Mouse (Mus musculus) heart, postnatal 0 days (tissue): ENCODE measurements around the gene Phgdh. TPM values are rescaled to one million over a fixed set of nuclear protein-coding genes. Genes with fewer than 3 reads are reported as not detected.

Experiments used
- ATAC-seq: fragments of 200-750 bp; cut with Nextera tagmentation; 2 replicates; pipeline ENCODE4 v1.8.0; 2017; ENCODE audit warnings: low read depth, moderate number of reproducible peaks, moderate library complexity; ENCODE audit not compliant: insufficient read depth
- DNase-seq: peaks from one replicate; pipeline ENCODE4 v3.0.0-alpha.2; 2016; ENCODE audit warnings: low spot score
- H3K27ac ChIP-seq: fragments of 300-500 bp; sonication (generic); 2 replicates; pipeline ENCODE4 v1.5.1; 2014; ENCODE audit warnings: low read depth, mild to moderate bottlenecking
- H3K27me3 ChIP-seq: fragments of 300-500 bp; sonication (generic); 2 replicates; pipeline ENCODE4 v1.6.1; 2014; ENCODE audit warnings: low read length, mixed read lengths; ENCODE audit not compliant: control insufficient read depth, insufficient read depth
- H3K36me3 ChIP-seq: fragments of 300-500 bp; sonication (generic); replicated peaks from 2 replicates; pipeline ENCODE4 v1.6.1; 2014; ENCODE audit warnings: low read length, mixed read lengths; ENCODE audit not compliant: control insufficient read depth, insufficient read depth
- H3K4me1 ChIP-seq: fragments of 300-500 bp; sonication (generic); 2 replicates; pipeline ENCODE4 v1.6.1; 2014; ENCODE audit warnings: antibody characterized with exemption; ENCODE audit not compliant: control insufficient read depth, insufficient read depth
- H3K4me2 ChIP-seq: fragments of 300-500 bp; sonication (generic); 2 replicates; pipeline ENCODE4 v1.6.1; 2014; ENCODE audit warnings: low read depth, mild to moderate bottlenecking, low read length, moderate library complexity
- H3K4me3 ChIP-seq: fragments of 300-500 bp; sonication (generic); 2 replicates; pipeline ENCODE4 v1.5.1; 2014; ENCODE audit warnings: low read depth, low read length
- H3K9ac ChIP-seq: fragments of 300-500 bp; sonication (generic); replicated peaks from 2 replicates; pipeline ENCODE4 v1.6.1; 2014; ENCODE audit warnings: low read depth, low read length, mixed read lengths
- H3K9me3 ChIP-seq: fragments of 300-500 bp; sonication (generic); replicated peaks from 2 replicates; pipeline ENCODE4 v1.6.1; 2016; ENCODE audit warnings: low read length; ENCODE audit not compliant: control insufficient read depth
- CTCF ChIP-seq: IDR thresholded peaks from 2 replicates; pipeline ENCODE4 v1.5.1; 2016; ENCODE audit warnings: antibody characterized with exemption, control low read depth, low read depth
- EP300 ChIP-seq: IDR thresholded peaks from 2 replicates; pipeline ENCODE4 v1.6.1; 2016; ENCODE audit warnings: antibody characterized with exemption, low read depth
- WGBS: fragments of 180-500 bp; shearing (Covaris S2); extraction: QIAGEN DNeasy Blood & Tissue Kit; methylation state at CpG from one replicate; pipeline ENCODE4 v1.1.7; 2014; 5-methylcytosine and 5-hydroxymethylcytosine counted together
- polyA plus RNA-seq: library from polyadenylated mRNA; unstranded; fragments of >200 nt; fragmentation: Nextera tagmentation; extraction: Ambion mirVana; gene quantifications from 2 replicates; pipeline ENCODE4 v1.2.1, GENCODE M21; 2015
- total RNA-seq: library from RNA; depleted of rRNA; stranded (reverse); fragments of >200 nt; gene quantifications from 2 replicates; pipeline ENCODE4 v1.2.3, GENCODE M21; 2014; ENCODE audit warnings: low replicate concordance

The Phgdh gene
- total and polyA plus RNA-seq, 2 experiments from 2014 or later: 15.5 to 19.7 TPM

DNA sequence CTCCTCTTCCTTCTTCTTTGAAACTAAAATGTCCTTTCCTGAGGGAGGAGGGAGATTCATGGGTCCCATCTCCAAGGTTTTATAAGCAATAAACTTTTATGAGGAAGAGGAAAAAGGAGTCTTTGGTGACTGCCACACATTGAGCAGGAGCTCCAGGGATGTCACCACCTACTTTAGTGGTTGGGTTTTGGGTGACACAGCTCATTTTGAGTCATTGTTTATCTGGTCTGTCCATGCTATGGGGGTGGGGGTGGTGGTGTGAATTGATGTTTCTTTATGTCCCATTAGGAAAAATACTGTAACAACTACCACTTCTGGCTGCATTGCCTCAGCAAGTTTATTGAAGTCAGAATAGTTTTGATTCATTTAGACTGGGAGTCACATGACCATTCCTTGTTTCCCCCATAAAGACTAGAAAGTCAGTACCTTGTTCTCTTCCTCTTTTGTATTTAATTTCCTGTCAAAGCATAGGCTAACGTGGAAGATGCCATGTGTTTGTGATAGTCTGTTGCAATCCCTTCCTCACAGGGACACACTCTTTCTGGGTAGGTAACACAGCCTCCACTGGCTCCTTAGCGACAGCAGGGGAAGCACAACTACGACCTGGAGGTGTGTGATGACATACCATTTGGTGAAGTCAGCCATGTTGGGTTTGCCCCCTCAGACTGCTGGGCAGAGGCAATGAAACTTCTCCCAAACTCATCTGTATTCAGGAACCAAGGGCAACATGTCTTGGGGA lies 17.0 kb upstream of the Phgdh start:
- no peak for DNase-seq
- H3K36me3 ChIP-seq: no peaks in the 10 kb centered on the region
- no peak overlapping the region for H3K27ac ChIP-seq
- H3K4me3 ChIP-seq: no peak overlapping the region
- H3K4me2 ChIP-seq: no peak overlapping the region
- no peaks in the 10 kb centered on the region for H3K9me3 ChIP-seq
- WGBS: 51% methylated on average over 3 of the region's 3 CpGs
- 0 out of 2 replicates have a peak, but pooled peaks cover 4% of the 10 kb centered on the region for H3K27me3 ChIP-seq
- ATAC-seq: no peak
- no peak overlapping the region for H3K9ac ChIP-seq
- TF ChIP-seq EP300: no peak
- no peak for TF ChIP-seq CTCF
- H3K4me1 ChIP-seq: 0 out of 2 replicates have a peak, but pooled peaks cover 3% of the 10 kb centered on the region

DNA sequence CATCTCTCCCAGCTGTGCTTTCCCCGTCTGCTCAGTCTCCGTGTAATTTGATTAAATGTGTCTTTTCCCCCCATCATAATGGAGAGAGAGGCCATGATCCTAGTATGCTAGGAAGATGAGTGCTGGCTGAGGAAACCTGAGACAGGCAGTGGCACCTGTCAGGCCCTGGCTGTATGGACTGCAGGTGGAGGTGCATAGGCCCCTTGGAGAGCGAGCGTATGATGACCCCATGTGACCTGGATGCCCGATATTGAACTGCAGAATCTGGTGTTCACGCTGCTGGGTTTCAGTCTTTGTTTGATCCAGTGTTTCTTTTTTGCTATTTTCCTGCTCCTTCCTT lies 16.2 kb upstream of the Phgdh start:
- DNase-seq: no peak
- no peak overlapping the region for H3K4me3 ChIP-seq
- H3K36me3 ChIP-seq: no peaks in the 10 kb centered on the region
- no peak for ATAC-seq
- 0 out of 2 replicates have a peak, but pooled peaks cover 4% of the 10 kb centered on the region for H3K27me3 ChIP-seq
- H3K4me1 ChIP-seq: 0 out of 2 replicates have a peak, but pooled peaks cover 3% of the 10 kb centered on the region
- no peak overlapping the region for H3K4me2 ChIP-seq
- WGBS: 69% methylated on average over 6 of the region's 6 CpGs
- no peak overlapping the region for H3K27ac ChIP-seq
- no peak for TF ChIP-seq CTCF
- no peak for TF ChIP-seq EP300
- no peaks in the 10 kb centered on the region for H3K9me3 ChIP-seq
- no peak overlapping the region for H3K9ac ChIP-seq

DNA sequence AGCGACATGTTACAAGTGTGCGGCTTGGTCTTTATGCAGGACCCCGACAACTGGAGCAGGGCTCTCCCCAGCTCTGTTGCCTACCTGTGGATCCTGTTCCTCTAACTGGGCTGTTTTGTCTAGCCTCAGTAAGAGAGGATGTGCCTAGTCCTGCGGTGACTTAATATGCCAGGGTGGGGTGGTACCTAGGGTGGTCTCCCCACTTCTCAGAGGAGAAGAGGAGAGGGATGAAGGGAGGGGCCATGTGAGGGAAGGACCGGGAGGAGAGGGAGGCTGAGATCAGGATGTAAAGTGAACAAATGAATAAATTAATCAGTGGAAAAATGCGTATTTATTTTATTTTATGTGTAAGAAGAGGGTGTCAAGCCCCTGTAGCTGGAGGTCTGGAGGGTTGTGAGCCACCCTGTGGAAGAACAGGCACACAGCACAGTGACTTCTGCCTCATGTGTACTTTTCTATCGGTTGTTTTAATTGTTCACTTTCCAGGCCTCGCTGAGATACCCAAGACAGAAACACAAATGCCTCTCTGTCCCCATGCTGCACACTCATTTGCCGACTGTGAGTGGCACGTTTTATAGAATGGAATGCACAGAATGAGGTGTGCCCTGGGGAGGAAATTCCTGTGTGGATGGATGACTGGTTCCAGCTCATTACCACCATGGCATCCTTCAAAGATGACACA lies 15.7 kb upstream of the Phgdh start:
- no peak for DNase-seq
- Histone ChIP-seq H3K4me3 (no peak overlapping the region), H3K9ac (no peak overlapping the region), H3K4me2 (no peak overlapping the region), H3K27ac (no peak overlapping the region), H3K4me1 (0 out of 2 replicates have a peak, but pooled peaks cover 3% of the 10 kb centered on the region), H3K36me3 (no peaks in the 10 kb centered on the region), H3K27me3 (0 out of 2 replicates have a peak, but pooled peaks cover 4% of the 10 kb centered on the region), H3K9me3 (no peaks in the 10 kb centered on the region)
- TF ChIP-seq CTCF: no peak
- no peak for TF ChIP-seq EP300
- WGBS: 55% methylated on average over 10 of the region's 10 CpGs
- ATAC-seq: no peak

DNA sequence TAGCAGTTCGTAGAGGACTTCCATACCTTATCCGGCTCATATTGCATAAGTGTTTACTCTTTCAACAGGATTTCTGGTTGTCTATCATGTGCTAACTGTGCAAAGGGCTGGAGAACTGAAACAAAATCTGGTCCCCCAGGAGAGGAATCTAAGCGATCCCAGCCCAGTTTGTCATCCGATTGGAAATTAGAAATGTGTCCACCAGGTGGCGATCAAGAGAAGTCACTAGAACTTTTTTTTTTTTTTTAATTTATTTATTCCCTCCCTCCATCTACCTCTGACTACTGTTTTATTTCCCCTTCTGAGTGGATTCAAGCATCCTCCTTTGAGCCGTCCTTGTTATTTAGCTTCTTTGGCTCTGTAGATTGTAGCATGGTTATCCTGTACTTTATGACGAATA lies 14.1 kb upstream of the Phgdh start:
- Histone ChIP-seq H3K9ac (no peak overlapping the region), H3K4me2 (no peak overlapping the region), H3K27ac (no peak overlapping the region), H3K4me1 (0 out of 2 replicates have a peak, but pooled peaks cover 3% of the 10 kb centered on the region), H3K36me3 (no peaks in the 10 kb centered on the region), H3K27me3 (0 out of 2 replicates have a peak, but pooled peaks cover 4% of the 10 kb centered on the region), H3K9me3 (no peaks in the 10 kb centered on the region), H3K4me3 (no peak overlapping the region)
- WGBS: 33% methylated on average over 7 of the region's 7 CpGs
- ATAC-seq (no peak), DNase-seq (peak; percentile 47)
- TF ChIP-seq CTCF (peak; percentile 53), EP300 (no peak)

DNA sequence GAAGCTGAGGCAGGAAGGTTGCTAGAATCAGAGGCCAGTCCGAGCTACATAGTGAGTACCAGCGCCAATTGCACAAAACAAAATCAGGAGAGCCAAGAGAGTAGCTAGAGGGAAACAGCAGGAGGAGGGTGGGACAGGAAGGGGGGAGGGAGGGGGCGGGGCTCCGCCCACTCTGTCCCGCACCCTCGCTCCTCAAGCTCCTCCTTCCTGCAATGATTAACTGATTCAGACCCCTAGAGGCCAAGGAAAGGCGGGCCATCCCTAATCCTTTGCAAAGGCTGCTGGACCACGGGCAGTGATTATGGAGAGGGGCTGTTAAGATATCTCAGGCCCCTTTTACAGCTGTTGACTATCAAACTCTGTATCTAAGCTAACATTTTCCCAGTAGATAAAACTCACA lies 8.9 kb upstream of the Phgdh start:
- no peaks in the 10 kb centered on the region for H3K9me3 ChIP-seq
- no peak for ATAC-seq
- no peak overlapping the region for H3K27ac ChIP-seq
- TF ChIP-seq CTCF: no peak
- TF ChIP-seq EP300: no peak
- H3K4me3 ChIP-seq: no peak overlapping the region
- 0 out of 2 replicates have a peak, but pooled peaks cover 3% of the 10 kb centered on the region for H3K4me1 ChIP-seq
- H3K4me2 ChIP-seq: no peak overlapping the region
- H3K9ac ChIP-seq: no peak overlapping the region
- DNase-seq: no peak
- 19% methylated on average over 7 of the region's 8 CpGs for WGBS
- no peaks in the 10 kb centered on the region for H3K36me3 ChIP-seq
- H3K27me3 ChIP-seq: no peaks in the 10 kb centered on the region
